Mouse (Mus musculus) intestine, embryonic 16.5 days (tissue): ENCODE data around the gene Eif3i. TPM values are rescaled to one million over a fixed set of nuclear protein-coding genes. Genes with fewer than 3 reads are reported as not detected.

ENCODE experiments used
- ATAC-seq: fragments of 200-750 bp; cut with Nextera tagmentation; 2 replicates; pipeline ENCODE4 v1.8.0; 2017; ENCODE audit warnings: moderate TSS enrichment, moderate library complexity
- H3K27ac ChIP-seq: fragments of 300-500 bp; sonication (generic); 2 replicates; pipeline ENCODE4 v1.5.1; 2014; ENCODE audit warnings: mild to moderate bottlenecking, low read length
- H3K27me3 ChIP-seq: fragments of 300-500 bp; sonication (generic); replicated peaks from 2 replicates; pipeline ENCODE4 v1.6.1; 2014; ENCODE audit warnings: low read length, control low read depth, mixed read lengths; ENCODE audit not compliant: control insufficient read depth, insufficient read depth
- H3K36me3 ChIP-seq: fragments of 300-500 bp; sonication (generic); 2 replicates; pipeline ENCODE4 v1.6.1; 2014; ENCODE audit warnings: low read length, control low read depth; ENCODE audit not compliant: control insufficient read depth, insufficient read depth
- H3K4me1 ChIP-seq: fragments of 300-500 bp; sonication (generic); 2 replicates; pipeline ENCODE4 v1.6.1; 2014; ENCODE audit warnings: low read length, control low read depth, mixed read lengths; ENCODE audit not compliant: control insufficient read depth, insufficient read depth
- H3K4me2 ChIP-seq: fragments of 300-500 bp; sonication (generic); 2 replicates; pipeline ENCODE4 v1.6.1; 2014; ENCODE audit warnings: low read depth, low read length, control low read depth
- H3K4me3 ChIP-seq: fragments of 300-500 bp; sonication (generic); 2 replicates; pipeline ENCODE4 v1.5.1; 2014; ENCODE audit warnings: mild to moderate bottlenecking, low read length
- H3K9ac ChIP-seq: fragments of 300-500 bp; sonication (generic); 2 replicates; pipeline ENCODE4 v1.6.1; 2014; ENCODE audit warnings: low read depth, low read length
- H3K9me3 ChIP-seq: fragments of 300-500 bp; sonication (generic); 2 replicates; pipeline ENCODE4 v1.6.1; 2016; ENCODE audit warnings: low read length, control low read depth; ENCODE audit not compliant: control insufficient read depth
- WGBS: fragments of 180-500 bp; shearing (Covaris S2); extraction: QIAGEN DNeasy Blood & Tissue Kit; methylation state at CpG from one replicate; pipeline ENCODE4 v1.1.7; 2014; 5-methylcytosine and 5-hydroxymethylcytosine counted together
- polyA plus RNA-seq: library from polyadenylated mRNA; unstranded; fragments of >200 nt; fragmentation: Nextera tagmentation; extraction: Ambion mirVana; gene quantifications from 2 replicates; pipeline ENCODE4 v1.2.1, GENCODE M21; 2015

The Eif3i gene
- polyA plus RNA-seq, 1 experiment from 2014 or later = 274 TPM

DNA sequence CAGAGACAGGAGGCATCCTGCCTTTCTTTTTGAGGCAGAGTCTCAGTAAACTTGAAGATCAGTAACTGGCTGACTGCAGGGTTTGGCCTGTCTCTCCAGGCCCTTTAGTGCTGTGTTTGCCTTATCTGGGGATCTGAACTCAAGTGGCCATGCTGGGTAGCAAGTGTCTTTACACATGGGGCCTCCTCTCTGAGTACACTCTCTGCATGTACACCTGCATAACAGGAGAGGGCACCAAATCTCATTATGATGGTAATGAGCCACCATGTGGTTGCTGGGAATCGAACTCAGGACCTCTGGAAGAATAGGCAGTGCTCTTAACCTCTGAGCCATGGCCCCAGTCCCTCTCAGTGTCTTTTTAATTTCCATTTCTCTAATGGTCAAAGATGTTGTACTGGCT is 18.2 kb downstream of the Eif3i start:
- no peak overlapping the region for H3K4me3 ChIP-seq
- H3K27ac ChIP-seq = no peak overlapping the region
- no peak overlapping the region for H3K4me2 ChIP-seq
- no peaks in the 10 kb centered on the region for H3K27me3 ChIP-seq
- H3K36me3 ChIP-seq = no peaks in the 10 kb centered on the region
- no peak for ATAC-seq
- 82% methylated on average over 1 of the region's 1 CpGs for WGBS
- H3K9me3 ChIP-seq = no peaks in the 10 kb centered on the region
- H3K4me1 ChIP-seq = peaks cover 11% of the 10 kb centered on the region; the same call in 1 of the 2 replicates
- no peak overlapping the region for H3K9ac ChIP-seq

DNA sequence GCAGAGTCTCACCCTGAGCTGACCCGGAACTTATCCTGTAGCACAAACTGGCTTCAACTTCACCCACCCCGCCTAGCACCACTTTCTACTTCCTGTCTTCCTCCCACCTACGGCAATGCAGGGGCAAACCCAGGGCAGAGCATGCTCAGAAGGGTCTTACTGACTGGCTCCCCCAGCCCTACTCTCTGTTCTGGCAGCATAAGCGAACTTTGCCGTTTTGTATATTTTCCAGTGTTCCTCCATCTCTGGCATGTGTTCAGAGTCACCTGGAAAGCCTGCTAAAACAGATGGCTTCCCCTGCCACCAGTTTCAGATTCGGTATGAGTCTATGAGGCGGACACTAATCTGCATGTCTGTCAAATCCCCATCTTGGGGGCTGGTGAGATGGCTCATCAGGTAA is 20.1 kb downstream of the Eif3i start:
- 58% methylated on average over 7 of the region's 7 CpGs for WGBS
- Histone ChIP-seq H3K27ac (no peak overlapping the region), H3K9me3 (no peaks in the 10 kb centered on the region), H3K9ac (no peak overlapping the region), H3K4me1 (peaks cover 9% of the 10 kb centered on the region; the same call in 1 of the 2 replicates), H3K4me3 (no peak overlapping the region), H3K4me2 (no peak overlapping the region), H3K27me3 (no peaks in the 10 kb centered on the region), H3K36me3 (no peaks in the 10 kb centered on the region)
- ATAC-seq = no peak

DNA sequence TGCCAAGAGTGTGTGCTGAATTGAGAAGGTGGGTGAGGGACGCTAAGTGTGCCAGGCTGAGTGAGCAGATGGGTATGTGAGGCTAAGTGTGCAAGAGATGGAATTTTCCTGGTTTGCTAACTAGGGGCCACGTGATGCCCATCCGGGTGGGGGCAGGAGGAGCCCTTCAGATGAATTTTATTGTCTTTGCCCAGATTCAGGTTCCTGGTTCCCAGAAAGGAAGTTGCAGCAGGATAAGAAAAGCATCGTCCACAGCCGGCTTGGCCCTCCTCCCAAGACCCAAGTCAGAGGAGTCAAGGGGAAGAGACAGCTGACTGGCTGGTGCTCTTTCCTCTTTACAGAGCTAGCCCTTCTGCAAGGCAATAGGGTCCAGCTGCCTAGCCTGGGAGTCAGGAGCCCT is 22.0 kb downstream of the Eif3i start, which contains the start of gene Fam167b:
Gene Fam167b, minus strand, starts transcription at position 84 of the 400 bp plus-strand sequence.
- H3K4me3 ChIP-seq = no peak within 1 kb of the TSS
- H3K4me2 ChIP-seq = no peak within 1 kb of the TSS
- ATAC-seq = no peak
- no peaks in the 10 kb centered on the region for H3K9me3 ChIP-seq
- 82% methylated on average over 5 of the region's 5 CpGs for WGBS
- H3K36me3 ChIP-seq = no peaks in the 10 kb centered on the region
- no peak within 1 kb of the TSS for H3K27ac ChIP-seq
- no peaks in the 10 kb centered on the region for H3K27me3 ChIP-seq
- no peaks in the 10 kb centered on the region for H3K4me1 ChIP-seq
- H3K9ac ChIP-seq = no peak within 1 kb of the TSS

DNA sequence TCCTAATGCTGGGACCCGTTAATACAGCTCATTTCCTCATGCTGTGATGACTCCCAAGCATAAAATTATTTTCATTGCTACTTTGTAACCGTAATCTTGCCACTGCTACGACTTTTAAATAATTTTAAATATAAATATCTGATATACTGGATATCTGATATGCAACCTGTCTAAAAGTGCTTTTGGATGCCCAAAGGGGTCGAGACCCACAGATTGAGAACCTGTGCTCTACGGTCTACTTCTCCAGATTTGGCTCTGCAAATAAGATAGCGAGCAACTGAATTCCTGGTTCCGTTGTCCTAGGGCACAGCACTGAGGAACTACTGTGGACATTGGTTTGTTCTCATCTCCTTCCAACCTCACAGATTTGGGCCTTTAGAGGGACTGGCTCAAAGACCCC is 22.8 kb downstream of the Eif3i start:
- no peak overlapping the region for H3K27ac ChIP-seq

DNA sequence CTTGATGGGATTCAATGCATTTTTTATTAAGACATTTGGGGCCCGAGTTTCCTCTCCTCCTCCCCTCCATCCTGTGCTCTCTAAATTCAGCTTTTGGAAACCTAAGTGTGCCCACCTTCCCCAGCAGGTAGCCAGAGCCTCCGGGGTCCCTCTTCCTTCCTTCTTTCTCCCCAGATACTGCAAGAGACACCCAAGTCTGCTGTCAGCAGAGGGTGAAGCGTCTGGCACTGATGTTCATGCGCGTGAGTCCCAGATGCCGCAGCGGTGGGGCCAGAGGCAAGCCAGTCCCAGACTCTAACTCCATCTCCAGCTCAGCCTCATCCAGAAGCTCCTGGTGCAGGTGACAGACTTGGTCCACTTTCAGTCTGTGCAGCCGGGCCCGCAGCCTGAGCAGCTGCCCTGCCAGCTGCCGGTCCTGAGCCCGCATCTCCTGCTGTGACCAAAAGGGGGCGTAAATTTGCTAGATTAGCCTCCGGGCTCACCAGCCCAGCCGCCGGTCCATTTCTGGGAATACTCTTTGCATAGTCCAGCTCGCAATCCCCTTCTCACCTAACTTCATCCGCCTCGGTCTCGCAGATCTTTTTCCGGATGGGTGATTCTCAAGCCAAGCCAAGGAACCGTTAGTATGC is 23.5 kb downstream of the Eif3i start:
- ATAC-seq = peak; percentile 50; the same call in 1 of the 2 replicates
- no peak overlapping the region for H3K27ac ChIP-seq
- peak overlapping the region; percentile 30; the same call in 1 of the 2 replicates for H3K9ac ChIP-seq
- H3K4me2 ChIP-seq = no peak overlapping the region; the same call in 1 of the 2 replicates
- no peaks in the 10 kb centered on the region for H3K36me3 ChIP-seq
- no peaks in the 10 kb centered on the region for H3K4me1 ChIP-seq
- H3K4me3 ChIP-seq = no peak overlapping the region
- WGBS = 34% methylated on average over 21 of the region's 21 CpGs
- H3K9me3 ChIP-seq = no peaks in the 10 kb centered on the region
- no peaks in the 10 kb centered on the region for H3K27me3 ChIP-seq

More for the DNA sequence above, 22.8 kb downstream of the Eif3i start:
- no peaks in the 10 kb centered on the region for H3K27me3 ChIP-seq
- no peaks in the 10 kb centered on the region for H3K9me3 ChIP-seq
- H3K4me2 ChIP-seq = no peak overlapping the region
- H3K9ac ChIP-seq = no peak overlapping the region
- H3K36me3 ChIP-seq = no peaks in the 10 kb centered on the region
- no peak for ATAC-seq
- 80% methylated on average over 7 of the region's 7 CpGs for WGBS
- H3K4me1 ChIP-seq = no peaks in the 10 kb centered on the region
- no peak overlapping the region for H3K4me3 ChIP-seq

DNA sequence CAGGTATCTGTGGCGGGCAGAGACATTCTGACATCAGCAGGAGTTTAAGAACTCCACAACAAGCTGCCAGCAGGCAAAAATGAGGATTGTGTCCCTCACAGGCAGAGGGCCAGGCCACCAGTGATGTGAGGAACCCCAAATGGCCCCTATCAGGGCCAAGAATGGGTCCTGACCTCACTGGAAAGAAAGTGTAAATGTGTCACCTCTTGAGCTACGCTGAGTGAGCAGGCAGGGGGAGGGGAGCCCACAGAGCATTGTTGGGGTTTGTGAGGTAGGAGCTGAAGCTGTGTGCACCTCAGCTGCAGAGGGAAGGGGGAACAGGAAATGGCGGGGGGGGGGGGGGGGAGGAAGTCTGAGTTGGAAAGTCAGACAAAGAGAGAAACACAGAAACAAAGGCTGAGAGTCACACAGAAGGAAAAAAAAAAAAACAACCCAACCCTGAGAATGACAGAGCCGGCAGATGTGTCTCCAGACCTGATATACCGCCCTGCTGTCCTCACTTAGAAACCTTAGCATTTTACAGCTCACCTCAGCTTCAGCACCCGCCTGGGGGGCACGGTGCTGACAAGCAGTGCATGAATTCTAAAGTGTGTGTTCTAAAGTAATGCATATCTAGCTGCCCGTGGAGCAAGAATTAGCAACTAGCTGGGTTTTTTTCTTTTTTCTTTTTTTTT is 25.1 kb downstream of the Eif3i start:
- no peaks in the 10 kb centered on the region for H3K4me1 ChIP-seq
- H3K27ac ChIP-seq = no peak overlapping the region
- no peaks in the 10 kb centered on the region for H3K36me3 ChIP-seq
- no peak overlapping the region for H3K4me3 ChIP-seq
- H3K4me2 ChIP-seq = no peak overlapping the region
- 47% methylated on average over 7 of the region's 8 CpGs for WGBS
- H3K9ac ChIP-seq = no peak overlapping the region
- H3K9me3 ChIP-seq = no peaks in the 10 kb centered on the region
- H3K27me3 ChIP-seq = no peaks in the 10 kb centered on the region
- peak; percentile 46; the same call in 1 of the 2 replicates for ATAC-seq

DNA sequence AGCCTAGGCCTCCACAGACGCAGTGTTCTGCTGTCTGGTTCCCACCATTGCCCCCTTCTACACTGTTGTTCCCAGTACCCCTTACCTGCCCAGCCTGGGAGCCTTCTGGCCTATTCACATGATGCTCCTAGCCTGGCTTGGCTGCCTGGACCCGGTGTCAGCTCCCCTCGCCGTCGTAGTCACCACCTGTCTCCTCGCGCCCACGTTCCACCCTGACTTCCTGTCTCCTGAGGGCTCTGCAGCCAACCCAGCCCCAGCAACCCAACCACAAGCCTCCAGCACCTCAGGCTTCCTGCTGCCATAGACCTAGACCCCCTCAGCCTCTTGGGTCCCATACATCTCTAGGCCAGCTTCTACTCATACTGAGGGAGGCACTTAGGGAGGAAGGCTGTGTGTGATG is 27.0 kb downstream of the Eif3i start, which contains the start of gene Lck:
Gene Lck, minus strand, starts transcription at position 212 of the 400 bp plus-strand sequence.
- Histone ChIP-seq H3K27me3 (no peaks in the 10 kb centered on the region), H3K27ac (no peak within 1 kb of the TSS), H3K4me1 (no peaks in the 10 kb centered on the region), H3K9me3 (no peaks in the 10 kb centered on the region), H3K36me3 (no peaks in the 10 kb centered on the region), H3K4me2 (no peak within 1 kb of the TSS), H3K4me3 (no peak within 1 kb of the TSS), H3K9ac (no peak within 1 kb of the TSS)
- 90% methylated on average over 8 of the region's 8 CpGs for WGBS
- no peak for ATAC-seq

DNA sequence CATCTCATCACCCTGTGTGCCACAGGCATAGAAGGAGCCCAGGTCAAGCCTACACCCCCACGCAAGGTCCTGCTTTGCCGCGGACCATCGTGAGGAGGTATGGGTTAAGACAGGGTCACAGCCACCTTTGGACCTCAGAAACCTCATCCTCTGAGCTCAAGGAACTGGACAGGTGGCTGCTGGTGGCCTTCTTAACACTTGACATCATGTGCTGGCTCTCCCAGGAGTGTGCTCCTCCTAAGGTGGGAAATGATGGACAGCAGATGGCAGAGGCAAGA is 27.4 kb downstream of the Eif3i start:
- 94% methylated on average over 4 of the region's 4 CpGs for WGBS
- Histone ChIP-seq H3K4me3 (no peak overlapping the region), H3K4me2 (no peak overlapping the region), H3K36me3 (no peaks in the 10 kb centered on the region), H3K9ac (no peak overlapping the region), H3K27me3 (no peaks in the 10 kb centered on the region), H3K4me1 (no peaks in the 10 kb centered on the region), H3K27ac (no peak overlapping the region), H3K9me3 (no peaks in the 10 kb centered on the region)
- no peak for ATAC-seq

DNA sequence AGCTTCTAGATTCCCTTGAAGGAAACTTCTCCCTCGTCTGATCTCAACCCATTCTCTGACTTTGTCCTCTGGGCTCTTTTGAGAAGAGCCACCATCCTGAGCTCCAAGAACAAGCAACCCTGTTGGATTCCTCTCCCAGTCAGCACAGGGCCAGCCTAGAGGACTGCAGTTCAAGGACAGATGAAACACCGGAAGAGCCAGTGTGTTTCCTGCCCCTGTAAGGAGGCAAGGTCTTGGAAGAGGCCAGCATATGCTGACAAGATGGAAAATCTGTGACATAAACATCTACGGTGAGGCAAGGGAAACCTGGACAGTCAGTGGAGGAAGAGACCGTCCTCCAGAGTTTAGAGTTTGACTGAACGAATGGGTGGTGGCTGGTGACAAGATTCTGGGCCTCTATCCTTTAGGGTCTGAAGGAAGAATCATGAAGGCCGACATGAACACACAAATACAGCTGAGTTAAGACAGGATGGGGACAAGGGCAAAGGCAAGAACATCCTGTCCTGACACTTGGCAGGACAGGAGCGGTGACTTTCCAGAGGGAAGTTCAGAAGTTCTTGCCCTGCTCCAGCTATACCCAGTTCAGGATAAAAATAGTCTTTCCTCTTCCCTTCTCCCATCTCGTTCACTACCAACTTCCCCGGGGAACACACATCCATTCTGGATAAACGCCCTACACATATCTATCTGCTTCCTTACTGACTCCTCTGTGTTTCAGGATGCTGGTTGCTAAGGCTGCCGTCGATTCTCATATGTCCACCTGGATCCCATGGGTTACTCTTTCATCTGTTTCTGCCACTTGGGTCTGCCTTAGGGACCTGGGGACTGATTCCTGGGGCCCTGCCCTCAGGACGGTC is 28.0 kb downstream of the Eif3i start:
- ATAC-seq = no peak
- H3K9ac ChIP-seq = no peak overlapping the region
- no peak overlapping the region for H3K27ac ChIP-seq
- H3K36me3 ChIP-seq = no peaks in the 10 kb centered on the region
- no peaks in the 10 kb centered on the region for H3K27me3 ChIP-seq
- no peaks in the 10 kb centered on the region for H3K9me3 ChIP-seq
- no peak overlapping the region for H3K4me3 ChIP-seq
- WGBS = 73% methylated on average over 13 of the region's 13 CpGs
- no peak overlapping the region for H3K4me2 ChIP-seq
- H3K4me1 ChIP-seq = no peaks in the 10 kb centered on the region
